Mouse (Mus musculus): ENCODE measurements around the gene Rin3. TPM values are rescaled to one million over a fixed set of nuclear protein-coding genes. Genes with fewer than 3 reads are reported as not detected.

Gene Rin3
- polyA plus RNA-seq, 1 experiment, result 6.9 TPM

DNA sequence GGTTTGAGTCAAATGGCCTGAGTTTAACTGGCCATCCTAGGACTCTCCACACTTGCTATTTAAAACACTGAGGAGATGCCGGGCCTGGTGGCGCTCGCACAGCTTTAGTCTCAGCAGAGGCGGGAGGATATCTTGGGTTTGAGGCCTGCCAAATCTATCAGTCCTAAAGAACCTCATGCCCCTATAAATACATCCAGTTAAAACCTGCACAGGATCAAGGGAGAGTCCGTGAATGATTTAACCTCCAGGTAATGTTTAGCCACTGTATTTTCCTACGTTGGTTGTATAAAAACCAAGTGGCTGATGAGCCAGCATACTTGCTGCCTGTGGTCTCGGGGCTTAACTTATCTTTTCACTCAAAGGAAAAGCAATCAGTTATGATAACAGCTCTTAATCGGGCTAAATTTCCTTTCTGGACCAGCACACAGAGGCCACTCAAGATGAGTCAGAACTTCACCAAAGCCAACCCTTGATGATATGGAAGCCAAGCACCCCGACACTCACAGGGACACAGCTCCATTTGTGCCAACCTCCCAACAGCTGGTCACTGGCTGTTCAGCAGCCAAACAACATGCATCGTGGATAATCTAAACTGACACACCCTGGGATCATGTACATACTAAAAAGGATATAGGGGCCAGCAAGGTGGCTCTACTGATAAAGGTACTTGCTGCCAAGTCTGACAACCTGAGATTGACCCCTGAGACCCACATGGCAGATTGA, 137.5 kb downstream of the Rin3 start:
- no peak for DNase-seq (ENCODE audit: low read depth)

GRCm38 (mm10) chr12:102422065-102422464, 139.2 kb downstream of the Rin3 start:
- no peak for DNase-seq (ENCODE audit: low read depth)

- DNase-seq (ENCODE audit: low read depth), result no peak
These were observed 139.9 kb downstream of the Rin3 start for GRCm38 (mm10) chr12:102422623-102423320.

DNA sequence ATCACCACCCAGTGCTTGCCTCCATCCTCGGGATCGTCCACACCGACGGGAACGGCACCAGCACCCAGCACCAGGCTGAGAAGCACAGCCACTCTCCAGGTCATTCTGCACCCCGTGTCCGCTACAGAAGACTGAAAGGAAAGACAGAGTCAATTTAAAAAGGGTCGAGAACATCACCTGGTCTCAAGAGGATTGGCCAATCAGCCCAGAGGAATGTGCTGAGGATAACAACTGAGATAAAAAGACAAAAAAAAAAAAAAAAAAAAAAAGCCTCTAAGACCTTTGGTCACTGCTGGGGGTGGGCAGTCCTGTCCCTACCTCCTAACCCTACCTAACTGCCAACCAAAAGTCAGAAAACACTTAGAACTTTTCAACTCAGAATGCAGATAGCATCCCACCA, 140.8 kb downstream of the Rin3 start:
- DNase-seq (ENCODE audit: low read depth), result no peak

DNA sequence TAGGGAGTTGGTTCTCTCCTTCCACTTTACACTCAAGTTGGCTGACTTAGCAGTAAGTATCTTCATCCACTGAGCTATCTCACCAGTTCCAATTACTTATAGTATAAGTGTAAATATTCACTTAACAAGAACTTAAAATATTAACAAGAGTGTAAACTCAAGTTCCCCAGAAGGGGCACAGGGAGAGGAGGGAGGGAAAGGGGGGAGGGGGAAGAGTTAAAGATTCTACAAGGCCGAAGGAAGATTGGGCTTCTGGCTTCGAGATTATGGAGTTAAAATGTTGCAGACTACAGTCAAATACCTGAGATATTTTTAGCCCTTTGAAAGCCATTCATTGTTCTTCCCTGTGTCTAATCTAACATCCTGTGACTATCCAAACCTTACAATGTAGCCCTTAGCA, 141.6 kb downstream of the Rin3 start:
- no peak for DNase-seq (ENCODE audit: low read depth)

DNA sequence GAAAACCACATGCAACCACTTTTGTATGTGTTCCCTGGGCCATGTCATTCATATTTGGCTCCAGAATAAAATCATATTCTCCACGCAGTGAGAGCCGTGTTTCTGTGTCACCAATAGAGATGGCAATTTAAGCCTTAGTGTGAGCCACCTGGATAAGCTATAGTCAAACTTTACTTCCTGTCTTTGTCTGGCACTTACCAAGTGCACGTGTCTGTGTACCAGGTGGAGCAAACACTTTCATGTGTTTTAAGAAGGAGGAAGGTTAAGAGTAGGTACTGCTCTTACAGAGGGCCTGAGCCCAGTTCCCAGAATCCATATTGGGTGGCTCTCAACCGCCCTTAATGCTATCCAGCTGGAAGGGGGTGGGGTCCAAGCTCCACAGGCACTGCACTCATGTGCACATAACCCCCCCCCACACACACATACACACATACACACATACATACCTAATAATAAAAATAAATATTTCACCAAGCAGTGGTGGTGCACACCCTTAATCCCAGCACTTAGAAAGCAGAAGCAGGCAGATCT, 142.3 kb downstream of the Rin3 start:
- no peak for DNase-seq (ENCODE audit: low read depth)

DNA sequence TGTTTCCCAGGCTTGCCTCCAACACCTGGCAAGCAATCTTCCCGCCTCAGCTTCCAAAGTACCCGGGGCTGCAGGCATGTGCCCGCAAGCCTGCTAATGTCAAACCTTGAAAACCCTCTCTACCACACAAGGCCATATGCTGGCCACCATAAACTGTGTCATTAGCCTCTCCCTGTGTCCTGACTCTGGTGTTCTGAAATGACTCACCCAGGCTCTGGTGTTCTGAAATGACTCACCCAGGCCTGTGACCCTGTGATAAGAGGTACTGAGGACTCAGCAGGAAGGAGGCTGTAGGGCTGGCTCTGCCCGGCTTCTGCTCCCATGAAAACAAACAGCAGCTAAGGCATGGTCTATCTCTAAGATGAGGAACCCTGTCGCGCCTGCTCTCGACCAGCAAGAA, 143.4 kb downstream of the Rin3 start:
- no peak for DNase-seq (ENCODE audit: low read depth)

GRCm38 (mm10) chr12:102429656-102430055, 146.8 kb downstream of the Rin3 start:
- no peak for DNase-seq (ENCODE audit: low read depth)

- no peak for DNase-seq (ENCODE audit: low read depth)
These were observed 147.4 kb downstream of the Rin3 start for GRCm38 (mm10) chr12:102430228-102430627.

- DNase-seq (ENCODE audit: low read depth), result no peak
These were observed 149.4 kb downstream of the Rin3 start for GRCm38 (mm10) chr12:102432238-102432637.

DNA sequence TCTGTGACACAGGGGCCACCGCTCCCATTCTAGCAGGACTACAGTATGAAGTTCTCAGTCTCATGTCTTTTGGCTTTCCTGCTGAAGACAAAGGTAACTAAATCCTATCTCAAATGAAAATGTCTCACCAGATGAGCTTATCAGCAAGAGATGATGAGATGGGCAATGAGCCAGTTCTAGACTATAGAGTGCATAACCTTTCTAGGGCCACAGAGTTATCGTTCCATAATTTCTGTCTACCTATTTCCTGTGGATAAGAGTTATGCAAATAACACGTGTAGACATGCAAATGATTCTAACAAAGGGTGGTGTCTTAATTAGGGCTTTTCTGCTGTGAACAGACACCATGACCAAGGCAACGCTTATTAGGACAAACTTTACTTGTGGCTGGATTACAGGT, 151.3 kb downstream of the Rin3 start:
- no peak for DNase-seq (ENCODE audit: low read depth)

DNA sequence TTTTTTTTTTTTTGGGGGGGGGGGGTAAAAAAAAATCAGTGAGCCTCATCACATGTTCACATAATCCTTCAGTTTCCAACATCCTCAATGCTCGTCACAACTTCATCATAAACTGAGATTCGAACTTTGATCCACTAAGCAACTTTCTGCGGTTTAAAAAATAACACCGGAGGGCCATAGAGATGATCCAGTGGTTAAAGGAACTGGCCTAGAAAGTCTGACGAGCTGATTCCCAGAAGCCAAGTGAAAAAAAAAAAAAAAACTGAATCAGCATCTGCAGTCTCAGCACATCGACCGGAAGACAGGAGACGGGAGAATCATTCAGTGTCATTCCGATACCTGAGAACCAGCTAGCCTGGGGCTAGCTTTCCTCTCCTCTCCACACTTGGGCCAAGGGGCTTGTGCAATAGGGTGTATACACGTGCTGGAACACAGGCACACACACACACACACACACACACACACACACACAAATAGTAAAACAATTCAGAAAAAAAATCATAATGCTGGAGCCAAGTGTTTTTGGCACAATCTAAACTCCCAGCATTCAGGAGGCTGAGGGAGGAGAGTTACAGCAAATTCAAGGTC, 154.2 kb downstream of the Rin3 start:
- DNase-seq (ENCODE audit: low read depth), result no peak

DNA sequence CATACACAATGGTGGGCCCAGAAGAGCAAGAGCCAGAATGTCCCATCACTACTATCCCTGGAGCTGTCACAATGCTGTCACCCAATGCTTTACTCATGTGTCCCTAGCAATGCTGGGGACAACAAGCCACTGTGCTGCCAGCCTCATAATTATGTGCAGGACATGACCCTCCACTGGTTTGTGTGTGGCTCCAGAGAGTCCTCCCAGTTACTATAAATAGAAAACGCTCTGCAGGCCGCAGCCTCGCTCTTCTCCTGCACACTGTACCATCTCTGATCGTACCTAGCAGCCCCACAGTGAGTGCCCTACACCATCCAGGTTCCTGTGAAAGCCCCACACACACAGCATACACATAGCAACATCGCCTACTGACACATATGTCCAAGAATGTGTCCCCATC, 155.1 kb downstream of the Rin3 start:
- no peak for DNase-seq (ENCODE audit: low read depth)

DNA sequence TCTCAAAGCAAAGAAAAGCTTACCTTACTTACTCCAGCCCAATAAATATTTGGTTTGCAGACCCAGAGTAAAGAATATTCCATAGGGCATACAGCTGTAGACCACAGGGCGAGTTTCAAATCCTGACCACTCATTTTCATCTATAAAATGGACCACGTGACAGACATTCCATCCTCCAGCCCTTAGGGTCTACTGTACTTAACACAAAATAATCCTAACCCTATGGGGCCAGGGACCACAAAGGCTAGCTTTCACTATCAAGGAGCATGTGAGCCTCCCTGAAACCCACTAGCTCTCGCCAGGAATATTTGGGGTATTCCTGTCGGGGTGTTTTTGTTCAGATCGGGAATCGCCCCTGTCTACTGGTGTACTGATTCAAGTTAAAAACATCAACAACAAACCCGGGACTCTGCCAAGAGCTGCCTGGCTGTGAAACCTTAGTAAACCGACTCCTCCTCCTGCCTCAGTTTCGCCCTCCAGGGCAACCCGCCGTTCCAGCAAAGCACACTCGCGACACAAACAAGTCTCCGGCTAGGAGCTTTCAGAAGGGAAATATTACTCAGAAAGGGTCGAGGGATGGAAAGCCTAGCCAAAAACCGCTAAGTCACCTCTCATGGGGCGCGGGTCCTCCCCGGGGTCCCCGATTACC, 156.3 kb downstream of the Rin3 start:
- DNase-seq (ENCODE audit: low read depth), result no peak

DNA sequence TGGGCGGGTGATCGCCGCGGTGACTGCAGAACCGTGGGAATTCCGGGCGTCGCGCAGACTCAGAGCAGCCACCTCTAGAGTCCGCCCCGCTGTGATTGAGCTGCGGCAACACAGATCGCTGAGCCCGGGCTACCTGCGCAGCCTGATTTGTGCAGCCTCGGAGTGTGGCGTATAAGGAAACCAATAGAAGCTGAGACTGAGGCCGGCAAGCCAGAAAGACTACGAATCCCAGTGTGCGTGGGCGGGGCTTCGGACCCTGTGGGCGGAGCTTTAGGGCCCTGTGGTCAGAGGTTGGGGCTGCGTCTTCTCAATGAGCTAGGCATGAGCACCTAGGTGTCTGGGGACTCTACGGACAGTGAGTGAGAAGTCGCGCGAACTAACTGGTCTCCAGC, 156.8 kb downstream of the Rin3 start, which contains the start of gene Lgmn:
Gene Lgmn, minus strand, starts transcription at position 182 of the 392 bp plus-strand sequence.
- no peak for DNase-seq (ENCODE audit: low read depth)

Other genes starting within 250 kb of the Rin3 start
- 0.39 and 0.43 TPM in 2 replicates for gene Slc24a4, start 154.3 kb upstream of the Rin3 start, polyA plus RNA-seq (2012; rRNA removed)
- gene Lgmn, start 156.8 kb downstream of the Rin3 start, polyA plus RNA-seq (2012; rRNA removed), result 128 and 155 TPM in 2 replicates
- 22.8 and 24.2 TPM in 2 replicates for gene Golga5, start 186.1 kb downstream of the Rin3 start, polyA plus RNA-seq (2012; rRNA removed)